ENCODE assay signal across 8 mouse cellular contexts in genomic region chr9:98538017-98538712, GRCm38 (mm10). TPM values are rescaled to one million over a fixed set of nuclear protein-coding genes. Genes with fewer than 3 reads are reported as not detected.
DNase-seq lines count a peak whose midpoint lies in the region; ATAC-seq and TF ChIP-seq lines count a peak whose summit lies in the region.

No protein-coding gene starts in this region.

- no peaks in the 10 kb centered on the region for H3K79me2 ChIP-seq in myocyte (ENCODE audit: control insufficient read depth, insufficient read depth)

- TF ChIP-seq CTCF in kidney, postnatal 0 days (IDR thresholded peaks at IDR 0.05; ENCODE audit: low read depth) = 0 out of 2 replicates have a peak, but pooled peaks have one; percentile 5
- TF ChIP-seq CTCF in kidney, adult 2 months (conservative IDR thresholded peaks at IDR 0.05; ENCODE audit: insufficient read depth, insufficient read length, low read depth, low read length) = no peak

- peak overlapping the region; percentile 4; the same call in 1 of the 2 replicates for H3K4me3 ChIP-seq in kidney, postnatal 0 days (replicated peaks; ENCODE audit: low read depth, low read length)
- no peak overlapping the region for H3K4me3 ChIP-seq in kidney, adult 2 months (ENCODE audit: insufficient read depth, low read depth, low read length)
- H3K4me3 ChIP-seq in hindbrain, embryonic 11.5 days (ENCODE audit: low read depth, low read length) = no peak overlapping the region
- H3K4me3 ChIP-seq in myocyte = no peak overlapping the region

- no peak overlapping the region for H3ac ChIP-seq in myocyte (ENCODE audit: control insufficient read depth, insufficient read length)

- TF ChIP-seq POLR2A in kidney, adult 2 months (IDR thresholded peaks at IDR 0.05; ENCODE audit: low read depth, low read length) = no peak
- no peak for TF ChIP-seq POLR2A in myocyte (IDR thresholded peaks at IDR 0.05; ENCODE audit: insufficient read length, low read depth)

- no peak overlapping the region for H3K9ac ChIP-seq in kidney, postnatal 0 days (ENCODE audit: low read depth, low read length)
- no peak overlapping the region for H3K9ac ChIP-seq in hindbrain, embryonic 11.5 days (ENCODE audit: low read depth, low read length)

- H3K27ac ChIP-seq in kidney, postnatal 0 days = no peak overlapping the region
- H3K27ac ChIP-seq in kidney, adult 2 months (ENCODE audit: insufficient read depth, low read depth, low read length) = no peak overlapping the region
- no peak overlapping the region for H3K27ac ChIP-seq in hindbrain, embryonic 11.5 days (ENCODE audit: low read depth, low read length)

- H3K36me3 ChIP-seq in kidney, postnatal 0 days (ENCODE audit: insufficient read depth, low read length) = no peaks in the 10 kb centered on the region
- H3K36me3 ChIP-seq in kidney, adult 2 months (ENCODE audit: control insufficient read depth, insufficient read depth, low read length) = no peaks in the 10 kb centered on the region
- no peaks in the 10 kb centered on the region for H3K36me3 ChIP-seq in hindbrain, embryonic 11.5 days (ENCODE audit: control insufficient read depth, insufficient read depth, low read length)
- H3K36me3 ChIP-seq in myocyte (ENCODE audit: control insufficient read depth, insufficient read depth) = no peaks in the 10 kb centered on the region

- H3K4me1 ChIP-seq in kidney, postnatal 0 days (replicated peaks; ENCODE audit: insufficient read depth, low read length) = no peaks in the 10 kb centered on the region
- no peaks in the 10 kb centered on the region for H3K4me1 ChIP-seq in kidney, adult 2 months (ENCODE audit: control insufficient read depth, insufficient read depth, low read length)
- H3K4me1 ChIP-seq in hindbrain, embryonic 11.5 days (replicated peaks; ENCODE audit: control insufficient read depth, insufficient read depth, low read length) = no peaks in the 10 kb centered on the region

- WGBS in kidney, postnatal 0 days = 22% methylated on average over 13 of the region's 13 CpGs
- 33% methylated on average over 13 of the region's 13 CpGs for WGBS in kidney, adult 2 months
- 49% methylated on average over 13 of the region's 13 CpGs for WGBS in hindbrain, embryonic 11.5 days

- H3K9me3 ChIP-seq in kidney, postnatal 0 days (replicated peaks; ENCODE audit: low read length) = no peaks in the 10 kb centered on the region
- H3K9me3 ChIP-seq in hindbrain, embryonic 11.5 days (ENCODE audit: control insufficient read depth, low read length) = no peaks in the 10 kb centered on the region

- peak; percentile 76 for ATAC-seq in kidney, postnatal 0 days (replicated peaks; ENCODE audit: low FRiP score, low read depth)
- ATAC-seq in hindbrain, embryonic 11.5 days (ENCODE audit: low FRiP score) = 0 out of 2 replicates have a peak, but pooled peaks have one; percentile 47

- peak; percentile 75 for DNase-seq in kidney, postnatal 0 days (ENCODE audit: low spot score)
- no peak for DNase-seq in kidney, adult 2 months
- peak; percentile 72 for DNase-seq in embryo, embryonic 10 days (ENCODE audit: low spot score)
- peak; percentile 20 for DNase-seq in hindbrain, embryonic 11.5 days (ENCODE audit: low spot score)
- no peak for DNase-seq in cerebellum, postnatal 25 days
- no peak for DNase-seq in right cerebral cortex, adult 18-20 months
- no peak for DNase-seq in urinary bladder, postnatal 10 days (ENCODE audit: low spot score)

- H3K4me2 ChIP-seq in kidney, postnatal 0 days (ENCODE audit: low read length) = peak overlapping the region; percentile 49
- no peak overlapping the region for H3K4me2 ChIP-seq in hindbrain, embryonic 11.5 days (replicated peaks; ENCODE audit: low read depth, low read length)
- H3K4me2 ChIP-seq in myocyte (ENCODE audit: low read depth) = peak overlapping the region; percentile 44

- no peaks in the 10 kb centered on the region for H3K27me3 ChIP-seq in kidney, postnatal 0 days (ENCODE audit: insufficient read depth, low read length)
- no peaks in the 10 kb centered on the region for H3K27me3 ChIP-seq in kidney, adult 2 months (replicated peaks; ENCODE audit: control insufficient read depth, insufficient read depth, low read length)
- no peaks in the 10 kb centered on the region for H3K27me3 ChIP-seq in hindbrain, embryonic 11.5 days (ENCODE audit: control insufficient read depth, insufficient read depth, low read length)
- no peaks in the 10 kb centered on the region for H3K27me3 ChIP-seq in myocyte (ENCODE audit: control insufficient read depth, insufficient read depth, insufficient read length)

TF ChIP-seq in myocyte, 11 proteins besides CTCF, POLR2A, EP300 and RAD21:
- TF ChIP-seq MYOD1 (IDR thresholded peaks at IDR 0.05; ENCODE audit: control insufficient read depth in 1 of 3, insufficient read length in 2 of 3, low read depth in 2 of 3) = no peak
- no peak for TF ChIP-seq E2F4 (IDR thresholded peaks at IDR 0.05; ENCODE audit: insufficient read depth)
- TF ChIP-seq USF1 (IDR thresholded peaks at IDR 0.05; ENCODE audit: low read depth) = no peak
- TF ChIP-seq TCF3 (IDR thresholded peaks at IDR 0.05; ENCODE audit: insufficient read length, low read depth) = no peak
- no peak for TF ChIP-seq SRF (IDR thresholded peaks at IDR 0.05; ENCODE audit: control insufficient read depth, insufficient read length, low read depth)
- no peak for TF ChIP-seq MAX (IDR thresholded peaks at IDR 0.05; ENCODE audit: low read depth)
- no peak for TF ChIP-seq CEBPB (IDR thresholded peaks at IDR 0.05; ENCODE audit: insufficient read depth, poor library complexity, severe bottlenecking)
- TF ChIP-seq REST (IDR thresholded peaks at IDR 0.05; ENCODE audit: insufficient read depth, insufficient read length) = no peak
- no peak for TF ChIP-seq POLR2AphosphoS2 (IDR thresholded peaks at IDR 0.05; ENCODE audit: insufficient read length, low read depth)
- TF ChIP-seq MYOG (IDR thresholded peaks at IDR 0.05; ENCODE audit: control insufficient read depth in 1 of 3, insufficient read depth in 1 of 3, insufficient read length in 2 of 3, low read depth in 2 of 3) = no peak
- no peak for TF ChIP-seq TCF12 (IDR thresholded peaks at IDR 0.05; ENCODE audit: insufficient read depth, poor library complexity, severe bottlenecking)
TF ChIP-seq in myocyte: peak in this region for 0.

RNA-seq across cellular contexts. Expression of gene Copb2, which starts 25.4 kb away (rescaled TPM):
- 138 and 155 TPM in 2 replicates for polyA plus RNA-seq in kidney, postnatal 0 days (2015; fragmentation: Nextera tagmentation; extraction: Ambion mirVana)
- polyA plus RNA-seq in kidney, adult 2 months (2012; rRNA removed) = 37.8 and 43.3 TPM in 2 replicates
- polyA plus RNA-seq in hindbrain, embryonic 11.5 days (2014; fragmentation: Nextera tagmentation; extraction: Ambion mirVana) = 169 and 201 TPM in 2 replicates
- polyA plus RNA-seq in myocyte (2012; fragmentation: generic; extraction: Trizol) = 94.1 TPM

RNA-seq across cellular contexts. Expression of gene Rbp2, which starts 52.2 kb away (rescaled TPM):
- 2.5 and 3.4 TPM in 2 replicates for polyA plus RNA-seq in kidney, postnatal 0 days (2015; fragmentation: Nextera tagmentation; extraction: Ambion mirVana)
- not detected in 2 replicates for polyA plus RNA-seq in kidney, adult 2 months (2012; rRNA removed)
- polyA plus RNA-seq in hindbrain, embryonic 11.5 days (2014; fragmentation: Nextera tagmentation; extraction: Ambion mirVana) = 0.78 and 1.3 TPM in 2 replicates
- 0.17 TPM for polyA plus RNA-seq in myocyte (2012; fragmentation: generic; extraction: Trizol)

Comparison
In these comparisons a context has a peak if more than half of its experiments do, and no peak if none do; other contexts are left out.
1. DNase-seq: peak in kidney, postnatal 0 days (single experiment), embryo, embryonic 10 days (single experiment) and hindbrain, embryonic 11.5 days (single experiment); none in kidney, adult 2 months (single experiment), cerebellum, postnatal 25 days (0 of 2), right cerebral cortex, adult 18-20 months (single experiment) and urinary bladder, postnatal 10 days (single experiment).